Mouse (Mus musculus): ENCODE data around the gene Cd46.

The Cd46 gene

GRCm38 (mm10) chr1:195018089-195018999, 73.7 kb downstream of the Cd46 start:
- peak; percentile 76 to 85 for DNase-seq (ENCODE audit: low spot score in 2 of 2)

- no peak for DNase-seq (ENCODE audit: low spot score in 2 of 2)
Observed at GRCm38 (mm10) chr1:195017626-195018025, 74.4 kb downstream of the Cd46 start.

- DNase-seq (ENCODE audit: low spot score in 2 of 2): peak; percentile 57 to 68
Observed at GRCm38 (mm10) chr1:195016811-195017501, 75.1 kb downstream of the Cd46 start.

GRCm38 (mm10) chr1:195015281-195015680, 76.8 kb downstream of the Cd46 start:
- no peak for DNase-seq (ENCODE audit: low spot score in 2 of 2)

GRCm38 (mm10) chr1:195014201-195014885, 77.7 kb downstream of the Cd46 start:
- no peak for DNase-seq (ENCODE audit: low spot score in 2 of 2)

GRCm38 (mm10) chr1:195012531-195012930, 79.5 kb downstream of the Cd46 start:
- DNase-seq (ENCODE audit: low spot score in 2 of 2): no peak

- DNase-seq (ENCODE audit: low spot score in 2 of 2): no peak
Observed at GRCm38 (mm10) chr1:195006267-195006666, 85.8 kb downstream of the Cd46 start.

GRCm38 (mm10) chr1:195004194-195004593, 87.9 kb downstream of the Cd46 start:
- no peak for DNase-seq (ENCODE audit: low spot score in 2 of 2)

GRCm38 (mm10) chr1:195003328-195003727, 88.7 kb downstream of the Cd46 start:
- no peak for DNase-seq (ENCODE audit: low spot score in 2 of 2)

- DNase-seq (ENCODE audit: low spot score in 2 of 2): no peak
Observed at GRCm38 (mm10) chr1:194998396-194998795, 93.7 kb downstream of the Cd46 start.

GRCm38 (mm10) chr1:194995196-194995595, 96.9 kb downstream of the Cd46 start:
- no peak for DNase-seq (ENCODE audit: low spot score in 2 of 2)

GRCm38 (mm10) chr1:194994262-194994661, 97.8 kb downstream of the Cd46 start:
- peak in 1 of 2 experiments; percentile 1 for DNase-seq (ENCODE audit: low spot score in 2 of 2)

GRCm38 (mm10) chr1:194993409-194993988, 98.5 kb downstream of the Cd46 start:
- peak in 1 of 2 experiments; percentile 1 for DNase-seq (ENCODE audit: low spot score in 2 of 2)

- peak in 1 of 2 experiments; percentile 2 for DNase-seq (ENCODE audit: low spot score in 2 of 2)
Observed at GRCm38 (mm10) chr1:194992589-194993317, 99.3 kb downstream of the Cd46 start.

GRCm38 (mm10) chr1:194991654-194992053, 100.4 kb downstream of the Cd46 start:
- DNase-seq (ENCODE audit: low spot score in 2 of 2): no peak

- DNase-seq (ENCODE audit: low spot score in 2 of 2): no peak
Observed at GRCm38 (mm10) chr1:194990976-194991375, 101.1 kb downstream of the Cd46 start.

- no peak for DNase-seq (ENCODE audit: low spot score in 2 of 2)
Observed at GRCm38 (mm10) chr1:194989024-194989423, 103.0 kb downstream of the Cd46 start.

Data from frontal cortex, postnatal 14 days (tissue).